In genomic region chr6:134513011-134513410, GRCm38 (mm10) we compare ENCODE assay signal across 16 mouse cellular contexts. TPM values are rescaled to one million over a fixed set of nuclear protein-coding genes. Genes with fewer than 3 reads are reported as not detected.
DNase-seq lines count a peak whose midpoint lies in the region; ATAC-seq and TF ChIP-seq lines count a peak whose summit lies in the region.
"Had no signal": no experiment of that assay in that cellular context is flagged by ENCODE, and none has a peak within 500 bp of the region (broad histone marks: within the 10 kb centered on the region; RNA-seq: fewer than 3 reads in every experiment).

No protein-coding gene starts in this region.

- intact Hi-C loops in left cerebral cortex, postnatal 4 days (cut with DNase I): no loop called here

- no peaks in the 10 kb centered on the region for H3K27me3 ChIP-seq in liver, adult 2 months (ENCODE audit: control insufficient read depth, insufficient read depth, low read length)
- no peaks in the 10 kb centered on the region for H3K27me3 ChIP-seq in liver, embryonic 12.5 days (replicated peaks)
- H3K27me3 ChIP-seq in embryonic facial prominence, embryonic 13.5 days: no peaks in the 10 kb centered on the region

- 62% methylated on average over 6 of the region's 6 CpGs for WGBS in liver, adult 2 months
- 82% methylated on average over 6 of the region's 6 CpGs for WGBS in liver, embryonic 12.5 days (ENCODE audit: insufficient replicate concordance)
- WGBS in embryonic facial prominence, embryonic 13.5 days: 48% methylated on average over 6 of the region's 6 CpGs

- H3K79me2 ChIP-seq in liver, adult 2 months (ENCODE audit: control insufficient read depth, insufficient read depth, low read length): peaks cover 25% of the 10 kb centered on the region

- peak; percentile 78 for DNase-seq in gastrocnemius, adult 18-20 months (ENCODE audit: low spot score)
- DNase-seq in gastrocnemius, postnatal 4 days (ENCODE audit: low spot score in 2 of 2): no peak
- no peak for DNase-seq in liver, adult 2 months (ENCODE audit: extremely low read depth, low read depth, low spot score)
- DNase-seq in adipocyte (ENCODE audit: low spot score): peak; percentile 26
- DNase-seq in natural killer cell, adult 2 months (ENCODE audit: low spot score in 2 of 2): no peak
- no peak for DNase-seq in left cerebral cortex, postnatal 4 days
- DNase-seq: cerebellum, postnatal 14 days; kidney, adult 8-10 months; thymus, adult 18-20 months had no signal

- H3K36me3 ChIP-seq in liver, adult 2 months (ENCODE audit: control insufficient read depth, insufficient read depth, low read length): peaks cover 5% of the 10 kb centered on the region
- peaks cover 20% of the 10 kb centered on the region; the same call in 1 of the 2 replicates for H3K36me3 ChIP-seq in liver, embryonic 12.5 days
- 0 out of 2 replicates have a peak, but pooled peaks cover 2% of the 10 kb centered on the region for H3K36me3 ChIP-seq in embryonic facial prominence, embryonic 13.5 days

- H3K4me3 ChIP-seq in liver, adult 2 months (ENCODE audit: insufficient read depth, low read depth, low read length): no peak overlapping the region
- H3K4me3 ChIP-seq in liver, embryonic 12.5 days: no peak overlapping the region
- no peak overlapping the region for H3K4me3 ChIP-seq in embryonic facial prominence, embryonic 13.5 days
- H3K4me3 ChIP-seq: limb, embryonic 10.5 days had no signal

- H3K4me1 ChIP-seq in liver, adult 2 months (ENCODE audit: control insufficient read depth, insufficient read depth, low read length): peaks cover 31% of the 10 kb centered on the region
- peaks cover 17% of the 10 kb centered on the region for H3K4me1 ChIP-seq in liver, embryonic 12.5 days
- peaks cover 49% of the 10 kb centered on the region for H3K4me1 ChIP-seq in embryonic facial prominence, embryonic 13.5 days

- TF ChIP-seq CTCF in liver, adult 2 months (IDR thresholded peaks at IDR 0.05; ENCODE audit: low read depth, low read length): no peak

- no peak for TF ChIP-seq POLR2A in liver, adult 2 months (IDR thresholded peaks at IDR 0.05; ENCODE audit: extremely low read depth, insufficient read depth, low read length)

- ATAC-seq in liver, embryonic 12.5 days: no peak
- no peak for ATAC-seq in embryonic facial prominence, embryonic 13.5 days (ENCODE audit: insufficient number of reproducible peaks, insufficient read depth, low FRiP score, low TSS enrichment, low read depth)

- H3K27ac ChIP-seq in liver, adult 2 months (replicated peaks; ENCODE audit: insufficient read depth, low read depth, low read length): peak overlapping the region; percentile 7; the same call in 1 of the 2 replicates
- H3K27ac ChIP-seq in liver, embryonic 12.5 days: no peak overlapping the region
- H3K27ac ChIP-seq in embryonic facial prominence, embryonic 13.5 days: peak overlapping the region; percentile 56; the same call in 1 of the 2 replicates
- H3K27ac ChIP-seq: limb, embryonic 10.5 days; liver, embryonic 14.5 days; macrophage had no signal

- no peaks in the 10 kb centered on the region for H3K9me3 ChIP-seq in liver, embryonic 12.5 days (replicated peaks)
- no peaks in the 10 kb centered on the region for H3K9me3 ChIP-seq in embryonic facial prominence, embryonic 13.5 days
- H3K9me3 ChIP-seq: limb, embryonic 10.5 days had no signal

- H3K4me2 ChIP-seq in liver, embryonic 12.5 days: no peak overlapping the region
- H3K4me2 ChIP-seq in embryonic facial prominence, embryonic 13.5 days: no peak overlapping the region
- H3K4me2 ChIP-seq: heart, embryonic 11.5 days; midbrain, embryonic 11.5 days had no signal

- no peak overlapping the region for H3K9ac ChIP-seq in liver, adult 2 months (ENCODE audit: low read depth, low read length)
- no peak overlapping the region for H3K9ac ChIP-seq in liver, embryonic 12.5 days
- no peak overlapping the region for H3K9ac ChIP-seq in embryonic facial prominence, embryonic 13.5 days
- H3K9ac ChIP-seq: liver, embryonic 14.5 days had no signal

RNA-seq across cellular contexts. Expression of gene Lrp6, which starts 53.8 kb away (rescaled TPM):
- total RNA-seq in gastrocnemius, adult 18-20 months (2021): 10 to 100 TPM; 39.3 to 39.7 TPM
- total RNA-seq in gastrocnemius, postnatal 4 days (2021): 10 to 100 TPM; 68.0 to 68.1 TPM
- total RNA-seq in liver, adult 2 months (2014; rRNA removed): 48.2 and 54.3 TPM in 2 replicates
- 15.0 and 15.1 TPM in 2 replicates for polyA plus RNA-seq in liver, adult 2 months (2012; rRNA removed)
- polyA plus RNA-seq in liver, embryonic 12.5 days (2016; fragmentation: Nextera tagmentation; extraction: Ambion mirVana): 12.6 and 13.1 TPM in 2 replicates
- 34.2 and 43.6 TPM in 2 replicates for polyA plus RNA-seq in embryonic facial prominence, embryonic 13.5 days (2015; fragmentation: Nextera tagmentation; extraction: Ambion mirVana)
- total RNA-seq in left cerebral cortex, postnatal 4 days (2021): 10 to 100 TPM; 50.1 to 51.5 TPM

Comparison
In these comparisons a context has a peak if more than half of its experiments do, and no peak if none do; other contexts are left out.
1. DNase-seq: peak in gastrocnemius, adult 18-20 months (single experiment) and adipocyte (single experiment); none in gastrocnemius, postnatal 4 days (0 of 2), liver, adult 2 months (single experiment), natural killer cell, adult 2 months (0 of 2) and left cerebral cortex, postnatal 4 days (single experiment).